Mouse (Mus musculus) forebrain, postnatal 0 days (tissue): ENCODE results near the gene Vstm5. TPM values are rescaled to one million over a fixed set of nuclear protein-coding genes. Genes with fewer than 3 reads are reported as not detected.

Experiments
- ATAC-seq: fragments of 200-750 bp; cut with Nextera tagmentation; 2 replicates; pipeline ENCODE4 v1.8.0; 2017; ENCODE audit warnings: mild to moderate bottlenecking, moderate library complexity
- DNase-seq: peaks from one replicate; pipeline ENCODE4 v3.0.0-alpha.2; 2015
- H3K27ac ChIP-seq: fragments of 300-500 bp; sonication (generic); 2 replicates; pipeline ENCODE4 v1.5.1; 2014; ENCODE audit warnings: low read depth, mild to moderate bottlenecking, antibody characterized with exemption, low read length, moderate library complexity, mixed read lengths
- H3K27me3 ChIP-seq: fragments of 300-500 bp; sonication (generic); 2 replicates; pipeline ENCODE4 v1.6.1; 2014; ENCODE audit warnings: mild to moderate bottlenecking, low read length, mixed read lengths; ENCODE audit not compliant: insufficient read depth
- H3K36me3 ChIP-seq: fragments of 300-500 bp; sonication (generic); 2 replicates; pipeline ENCODE4 v1.6.1; 2014; ENCODE audit warnings: mild to moderate bottlenecking, moderate library complexity; ENCODE audit not compliant: insufficient read depth
- H3K4me1 ChIP-seq: fragments of 300-500 bp; sonication (generic); 2 replicates; pipeline ENCODE4 v1.6.1; 2014; ENCODE audit warnings: antibody characterized with exemption; ENCODE audit not compliant: insufficient read depth
- H3K4me2 ChIP-seq: fragments of 300-500 bp; sonication (generic); 2 replicates; pipeline ENCODE4 v1.6.1; 2014; ENCODE audit warnings: low read depth, mild to moderate bottlenecking, moderate library complexity
- H3K4me3 ChIP-seq: fragments of 300-500 bp; sonication (generic); 2 replicates; pipeline ENCODE4 v1.5.1; 2014; ENCODE audit warnings: low read depth, low read length, mixed read lengths
- H3K9ac ChIP-seq: fragments of 300-500 bp; sonication (generic); 2 replicates; pipeline ENCODE4 v1.6.1; 2014; ENCODE audit warnings: mild to moderate bottlenecking
- H3K9me3 ChIP-seq: fragments of 300-500 bp; sonication (generic); 2 replicates; pipeline ENCODE4 v1.6.1; 2016; ENCODE audit warnings: low read length
- CTCF ChIP-seq: sonication (generic); IDR thresholded peaks from 2 replicates; pipeline ENCODE4 v1.5.1; 2016; ENCODE audit warnings: antibody characterized with exemption, control low read depth, low read depth
- WGBS: fragments of 180-500 bp; shearing (Covaris S2); extraction: QIAGEN DNeasy Blood & Tissue Kit; methylation state at CpG from one replicate; pipeline ENCODE4 v1.1.7; 2014; 5-methylcytosine and 5-hydroxymethylcytosine counted together
- polyA plus RNA-seq: library from polyadenylated mRNA; unstranded; fragments of >200 nt; fragmentation: Nextera tagmentation; extraction: Ambion mirVana; gene quantifications from 2 replicates; pipeline ENCODE4 v1.2.1, GENCODE M21; 2015
- total RNA-seq: library from RNA; depleted of rRNA; stranded (reverse); fragments of >200 nt; gene quantifications from 2 replicates; pipeline ENCODE4 v1.2.3, GENCODE M21; 2014

The Vstm5 gene
- total and polyA plus RNA-seq, 2 experiments from 2014 or later, result 18.2 to 21.6 TPM

GRCm38 (mm10) chr9:15279649-15280490, 41.0 kb downstream of the Vstm5 start, which contains the start of gene Med17:
Gene Med17 (minus strand): TSS chr9:15279931.
- Histone ChIP-seq H3K9me3 (no peaks in the 10 kb centered on the region), H3K36me3 (peaks cover 19% of the 10 kb centered on the region), H3K9ac (peak within 1 kb of the TSS; percentile 96), H3K27ac (peak within 1 kb of the TSS; percentile 91), H3K4me2 (peak within 1 kb of the TSS; percentile 60), H3K4me1 (peaks cover 11% of the 10 kb centered on the region), H3K4me3 (peak within 1 kb of the TSS; percentile 84), H3K27me3 (no peaks in the 10 kb centered on the region)
- DNase-seq (peak; percentile 97), ATAC-seq (peak; percentile 99)
- WGBS, result 3% methylated on average over 57 of the region's 57 CpGs
- TF ChIP-seq CTCF, result peak; percentile 18

DNA sequence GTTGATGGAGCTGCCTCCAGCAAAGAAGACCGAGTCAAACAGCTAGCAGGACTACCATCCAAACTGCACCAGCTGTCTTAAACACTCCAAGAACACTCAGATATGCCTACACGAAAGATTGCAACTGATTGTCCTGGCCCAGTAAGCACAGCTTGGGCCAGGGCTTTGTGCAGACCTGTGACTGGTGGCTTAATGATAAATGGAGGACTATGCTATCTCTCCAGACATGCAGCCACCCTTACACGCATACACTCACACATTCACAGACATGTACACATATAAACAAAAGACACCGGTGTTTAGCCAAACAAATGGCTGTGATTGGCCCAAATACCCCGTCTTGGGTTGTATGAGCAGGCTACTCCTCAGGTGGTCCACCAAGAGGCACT, 41.6 kb downstream of the Vstm5 start:
- H3K9me3 ChIP-seq, result no peaks in the 10 kb centered on the region
- no peak for DNase-seq
- peaks cover 11% of the 10 kb centered on the region for H3K4me1 ChIP-seq
- no peaks in the 10 kb centered on the region for H3K27me3 ChIP-seq
- peak overlapping the region; percentile 60 for H3K4me2 ChIP-seq
- ATAC-seq, result peak; percentile 3
- 46% methylated on average over 5 of the region's 5 CpGs for WGBS
- no peak for TF ChIP-seq CTCF
- peaks cover 13% of the 10 kb centered on the region for H3K36me3 ChIP-seq
- peak overlapping the region; percentile 96 for H3K9ac ChIP-seq
- H3K27ac ChIP-seq, result peak overlapping the region; percentile 91; the same call in 1 of the 2 replicates
- H3K4me3 ChIP-seq, result peak overlapping the region; percentile 84

DNA sequence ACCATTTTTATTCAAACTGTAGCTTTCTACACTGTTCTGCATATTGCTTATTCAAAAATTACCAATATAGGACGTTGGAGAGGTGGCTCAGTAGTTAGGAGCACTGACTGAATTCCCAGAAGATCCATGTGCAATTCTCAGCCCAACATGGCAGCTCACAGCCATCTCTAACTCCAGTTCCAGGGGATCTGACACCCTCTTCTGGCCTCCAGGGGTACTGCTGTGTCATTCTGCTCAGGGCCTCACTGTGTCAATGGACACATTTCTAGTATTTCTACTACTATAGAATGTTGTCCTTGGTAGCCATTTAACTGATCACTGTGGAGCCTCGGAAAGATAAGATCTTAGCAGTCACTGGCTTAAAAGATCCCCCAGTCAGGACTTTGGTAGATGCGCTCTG, 46.6 kb downstream of the Vstm5 start:
- no peak for DNase-seq

DNA sequence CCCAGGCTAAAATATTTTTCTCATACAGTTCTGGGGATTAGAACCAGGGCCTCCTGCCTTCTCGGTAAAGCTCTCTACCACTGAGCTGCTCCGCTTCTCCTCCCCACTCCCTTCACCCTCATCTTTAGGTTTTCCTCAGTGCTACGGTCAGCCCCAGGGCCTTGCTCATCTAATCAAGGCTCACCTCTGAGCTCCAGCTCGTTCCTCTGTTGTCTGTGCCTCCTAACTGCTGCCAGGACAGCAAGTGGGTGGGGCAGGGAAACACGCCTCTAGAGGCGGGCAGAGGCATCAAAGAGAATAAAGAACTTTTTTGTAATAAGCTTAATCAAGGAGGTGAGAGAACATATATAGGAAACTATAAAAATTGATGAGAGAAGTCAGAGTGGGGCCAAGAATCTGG, 49.0 kb downstream of the Vstm5 start:
- DNase-seq, result no peak
- H3K4me2 ChIP-seq, result no peak overlapping the region
- H3K4me1 ChIP-seq, result no peaks in the 10 kb centered on the region
- TF ChIP-seq CTCF, result no peak
- H3K36me3 ChIP-seq, result peaks cover 26% of the 10 kb centered on the region
- H3K27me3 ChIP-seq, result no peaks in the 10 kb centered on the region
- ATAC-seq, result no peak
- WGBS, result 47% methylated on average over 6 of the region's 6 CpGs
- no peak overlapping the region for H3K4me3 ChIP-seq
- no peak overlapping the region for H3K9ac ChIP-seq
- H3K9me3 ChIP-seq, result no peaks in the 10 kb centered on the region
- no peak overlapping the region for H3K27ac ChIP-seq

More for the DNA sequence above, 46.6 kb downstream of the Vstm5 start:
- Histone ChIP-seq H3K4me1 (peaks cover 4% of the 10 kb centered on the region; the same call in 1 of the 2 replicates), H3K9ac (no peak overlapping the region), H3K4me2 (no peak overlapping the region), H3K9me3 (no peaks in the 10 kb centered on the region), H3K27ac (no peak overlapping the region), H3K27me3 (no peaks in the 10 kb centered on the region), H3K4me3 (no peak overlapping the region), H3K36me3 (peaks cover 20% of the 10 kb centered on the region)
- WGBS, result 69% methylated on average over 3 of the region's 3 CpGs
- TF ChIP-seq CTCF, result peak; percentile 7; the same call in 1 of the 2 replicates
- ATAC-seq, result no peak

- no peak overlapping the region for H3K4me3 ChIP-seq
- ATAC-seq (no peak), DNase-seq (no peak)
- H3K4me2 ChIP-seq, result no peak overlapping the region
- no peak overlapping the region for H3K9ac ChIP-seq
- H3K27ac ChIP-seq, result no peak overlapping the region
- TF ChIP-seq CTCF, result no peak
- WGBS, result 95% methylated on average over 3 of the region's 3 CpGs
- no peaks in the 10 kb centered on the region for H3K9me3 ChIP-seq
- no peaks in the 10 kb centered on the region for H3K27me3 ChIP-seq
- no peaks in the 10 kb centered on the region for H3K4me1 ChIP-seq
- peaks cover 26% of the 10 kb centered on the region for H3K36me3 ChIP-seq
Measured at GRCm38 (mm10) chr9:15288402-15288801, 49.6 kb downstream of the Vstm5 start.

- Histone ChIP-seq H3K4me1 (no peaks in the 10 kb centered on the region), H3K4me3 (no peak overlapping the region), H3K4me2 (no peak overlapping the region), H3K27me3 (no peaks in the 10 kb centered on the region), H3K9ac (no peak overlapping the region), H3K9me3 (no peaks in the 10 kb centered on the region), H3K27ac (no peak overlapping the region), H3K36me3 (peaks cover 29% of the 10 kb centered on the region)
- WGBS, result 93% methylated on average over 6 of the region's 6 CpGs
- no peak for TF ChIP-seq CTCF
- ATAC-seq (no peak), DNase-seq (no peak)
Measured at GRCm38 (mm10) chr9:15289251-15289650, 50.4 kb downstream of the Vstm5 start.

- no peak overlapping the region for H3K27ac ChIP-seq
- no peak overlapping the region for H3K9ac ChIP-seq
- DNase-seq (no peak), ATAC-seq (no peak)
- no peak for TF ChIP-seq CTCF
- H3K9me3 ChIP-seq, result no peaks in the 10 kb centered on the region
- H3K36me3 ChIP-seq, result peaks cover 13% of the 10 kb centered on the region; the same call in 1 of the 2 replicates
- no peaks in the 10 kb centered on the region; the same call in 1 of the 2 replicates for H3K4me1 ChIP-seq
- no peak overlapping the region for H3K4me3 ChIP-seq
- no peaks in the 10 kb centered on the region for H3K27me3 ChIP-seq
- no peak overlapping the region for H3K4me2 ChIP-seq
- WGBS, result 85% methylated on average over 7 of the region's 7 CpGs
Measured at GRCm38 (mm10) chr9:15297112-15297511, 58.3 kb downstream of the Vstm5 start.
